Mouse (Mus musculus) MEL (cell line): ENCODE data around the gene Best1. TPM values are rescaled to one million over a fixed set of nuclear protein-coding genes. Genes with fewer than 3 reads are reported as not detected.
A peak's percentile ranks its signal among the peaks of the same experiment; 100 is the strongest.

Source experiments
- DNase-seq: peaks from one replicate; pipeline ENCODE4 v3.0.0; 2011; ENCODE audit warnings: low read depth, low spot score
- H3K27ac ChIP-seq: 2 replicates; pipeline ENCODE4 v1.5.1; 2012; ENCODE audit warnings: low read depth, mild to moderate bottlenecking, control low read depth, low read length, moderate library complexity; ENCODE audit not compliant: control insufficient read depth
- H3K27me3 ChIP-seq, 2 experiments: fragments of 150-350 bp in 1 of 2; sonication (generic) in 1 of 2; 2 replicates each; pipeline ENCODE4 v1.6.1; 2012; ENCODE audit warnings: low read length in 2 of 2, mild to moderate bottlenecking in 2 of 2, improper control_type of control experiment in 1 of 2, moderate library complexity in 1 of 2; ENCODE audit not compliant: insufficient read depth in 2 of 2, control insufficient read depth in 1 of 2
- H3K36me3 ChIP-seq, 2 experiments: 2 replicates each; pipeline ENCODE4 v1.6.1; 2012 to 2014; ENCODE audit warnings: low read length in 2 of 2, improper control_type of control experiment in 1 of 2, inconsistent platforms in 1 of 2, mild to moderate bottlenecking in 1 of 2; ENCODE audit not compliant: insufficient read depth in 2 of 2, control insufficient read depth in 1 of 2
- H3K4me1 ChIP-seq, 2 experiments: fragments of 150-350 bp in 1 of 2; sonication (generic) in 1 of 2; 2 replicates each; pipeline ENCODE4 v1.6.1; 2012; ENCODE audit warnings: low read length in 2 of 2, improper control_type of control experiment in 1 of 2, mild to moderate bottlenecking in 1 of 2; ENCODE audit not compliant: insufficient read depth in 2 of 2, control insufficient read depth in 1 of 2
- H3K4me3 ChIP-seq, 2 experiments: fragments of 150-350 bp in 1 of 2; sonication (generic) in 1 of 2; 2 replicates each; pipeline ENCODE4 v1.5.1; 2012; ENCODE audit warnings: low read depth in 2 of 2, low read length in 2 of 2, mild to moderate bottlenecking in 2 of 2, moderate library complexity in 2 of 2, control low read depth in 1 of 2, improper control_type of control experiment in 1 of 2; ENCODE audit not compliant: control insufficient read depth in 1 of 2, insufficient read depth in 1 of 2
- H3K79me2 ChIP-seq: 2 replicates; pipeline ENCODE4 v1.6.1; 2012; ENCODE audit warnings: mild to moderate bottlenecking, low read length, moderate library complexity; ENCODE audit not compliant: control insufficient read depth, poor library complexity, insufficient read depth
- H3K9ac ChIP-seq: 2 replicates; pipeline ENCODE4 v1.6.1; 2012; ENCODE audit warnings: low read depth, mild to moderate bottlenecking, control low read depth, low read length, moderate library complexity; ENCODE audit not compliant: control insufficient read depth, poor library complexity, severe bottlenecking
- H3K9me3 ChIP-seq: fragments of 150-350 bp; sonication (generic); replicated peaks from 2 replicates; pipeline ENCODE4 v1.6.1; 2012; ENCODE audit warnings: mild to moderate bottlenecking, low read length, improper control_type of control experiment, moderate library complexity; ENCODE audit not compliant: insufficient read depth
- BHLHE40 ChIP-seq: IDR thresholded peaks from 2 replicates; pipeline ENCODE4 v1.6.1; 2012; ENCODE audit warnings: low read depth, mild to moderate bottlenecking, inconsistent platforms, low read length, improper control_type of control experiment, borderline replicate concordance
- CHD1 ChIP-seq: IDR thresholded peaks from 2 replicates; pipeline ENCODE4 v1.6.1; 2012; ENCODE audit warnings: low read depth, mild to moderate bottlenecking, inconsistent platforms, low read length, improper control_type of control experiment
- CHD2 ChIP-seq: IDR thresholded peaks from 2 replicates; pipeline ENCODE4 v1.6.1; 2011; ENCODE audit warnings: low read length, improper control_type of control experiment
- CTCF ChIP-seq, 3 experiments: IDR thresholded peaks in 2 of 3; conservative IDR thresholded peaks in 1 of 3; 2 replicates each; pipeline ENCODE4 v1.5.1; 2011 to 2012; ENCODE audit warnings: low read length in 3 of 3, low read depth in 2 of 3, mild to moderate bottlenecking in 2 of 3, improper control_type of control experiment in 1 of 3, inconsistent platforms in 1 of 3, mixed read lengths in 1 of 3, moderate library complexity in 1 of 3; ENCODE audit not compliant: control insufficient read depth in 1 of 3, insufficient read depth in 1 of 3, poor library complexity in 1 of 3, severe bottlenecking in 1 of 3
- E2F4 ChIP-seq: IDR thresholded peaks from 2 replicates; pipeline ENCODE4 v1.6.1; 2011; ENCODE audit warnings: low read depth, low read length, improper control_type of control experiment, borderline replicate concordance
- EP300 ChIP-seq, 2 experiments: IDR thresholded peaks; 2 replicates each; pipeline ENCODE4 v1.6.1; 2011; ENCODE audit warnings: improper control_type of control experiment in 2 of 2, low read length in 2 of 2, low read depth in 1 of 2, mild to moderate bottlenecking in 1 of 2
- ETS1 ChIP-seq: IDR thresholded peaks from 2 replicates; pipeline ENCODE4 v1.6.1; 2012; ENCODE audit warnings: low read depth, mild to moderate bottlenecking, inconsistent platforms, low read length, improper control_type of control experiment, moderate library complexity
- GABPA ChIP-seq: IDR thresholded peaks from 2 replicates; pipeline ENCODE4 v1.6.1; 2012; ENCODE audit warnings: low read depth, mild to moderate bottlenecking, inconsistent platforms, low read length, improper control_type of control experiment, moderate library complexity
- GATA1 ChIP-seq: IDR thresholded peaks from 2 replicates; pipeline ENCODE4 v1.6.1; 2011; ENCODE audit warnings: low read depth, low read length, improper control_type of control experiment
- MAX ChIP-seq: IDR thresholded peaks from 2 replicates; pipeline ENCODE4 v1.6.1; 2011; ENCODE audit warnings: low read length, improper control_type of control experiment
- MAZ ChIP-seq: IDR thresholded peaks from 2 replicates; pipeline ENCODE4 v1.6.1; 2012; ENCODE audit warnings: low read depth, mild to moderate bottlenecking, inconsistent platforms, low read length, improper control_type of control experiment
- MYB ChIP-seq: IDR thresholded peaks from 2 replicates; pipeline ENCODE4 v1.6.1; 2011; ENCODE audit warnings: mild to moderate bottlenecking, low read depth, low read length, improper control_type of control experiment
- NRF1 ChIP-seq: IDR thresholded peaks from 2 replicates; pipeline ENCODE4 v1.6.1; 2014; ENCODE audit warnings: low read depth, mild to moderate bottlenecking, inconsistent platforms, low read length, improper control_type of control experiment, moderate library complexity; ENCODE audit not compliant: poor library complexity, insufficient read depth, severe bottlenecking
- POLR2AphosphoS5 ChIP-seq: IDR thresholded peaks from 2 replicates; pipeline ENCODE4 v1.6.1; 2012; ENCODE audit warnings: low read depth, borderline replicate concordance, mild to moderate bottlenecking, inconsistent platforms, low read length, moderate library complexity, mixed read lengths
- RCOR1 ChIP-seq: IDR thresholded peaks from 2 replicates; pipeline ENCODE4 v1.6.1; 2012; ENCODE audit warnings: low read depth, mild to moderate bottlenecking, inconsistent platforms, low read length, improper control_type of control experiment
- SIN3A ChIP-seq: IDR thresholded peaks from 2 replicates; pipeline ENCODE4 v1.6.1; 2012; ENCODE audit warnings: low read length, improper control_type of control experiment, inconsistent platforms
- TAL1 ChIP-seq: IDR thresholded peaks from 2 replicates; pipeline ENCODE4 v1.6.1; 2012; ENCODE audit warnings: mild to moderate bottlenecking, inconsistent platforms, low read length, moderate library complexity, mixed read lengths
- TBP ChIP-seq: IDR thresholded peaks from 2 replicates; pipeline ENCODE4 v1.8.0; 2011; ENCODE audit warnings: low read depth, low read length, improper control_type of control experiment
- TCF12 ChIP-seq: IDR thresholded peaks from 2 replicates; pipeline ENCODE4 v1.6.1; 2014; ENCODE audit warnings: low read depth, mild to moderate bottlenecking, inconsistent platforms, low read length, improper control_type of control experiment, moderate library complexity
- UBTF ChIP-seq: IDR thresholded peaks from 2 replicates; pipeline ENCODE4 v1.6.1; 2012; ENCODE audit warnings: low read depth, mild to moderate bottlenecking, inconsistent platforms, low read length, improper control_type of control experiment, moderate library complexity, borderline replicate concordance; ENCODE audit not compliant: insufficient read depth
- ZC3H11A ChIP-seq: IDR thresholded peaks from 2 replicates; pipeline ENCODE4 v1.6.1; 2012; ENCODE audit warnings: low read depth, mild to moderate bottlenecking, inconsistent platforms, low read length, improper control_type of control experiment
- polyA plus RNA-seq, 2 experiments: library from polyadenylated mRNA; stranded (reverse) in 1 of 2; unstranded in 1 of 2; fragments of >175 nt in 1 of 2; fragments of >200 nt in 1 of 2; gene quantifications; 2 replicates each; pipeline versions ENCODE4 v1.2.1 to v1.2.4; 2012; ENCODE audit warnings: low replicate concordance in 2 of 2, low read depth in 1 of 2; ENCODE audit not compliant: insufficient read length in 2 of 2, insufficient read depth in 1 of 2, missing spikeins in 1 of 2
- total RNA-seq: library from RNA; depleted of rRNA; stranded (reverse); fragments of 300-350 nt; gene quantifications from 2 replicates; pipeline ENCODE4 v1.2.3, GENCODE M21; 2012

The Best1 gene
- total and polyA plus RNA-seq, 3 experiments: 0.08 TPM; not detected in 2

GRCm38 (mm10) chr19:10014824-10015223 is 13.4 kb upstream of the Best1 start:
- H3K4me1 ChIP-seq: peaks cover 2 to 34% of the 10 kb centered on the region in 2 experiments; a peak in 3 of 4 replicates
- H3K4me3 ChIP-seq: no peak overlapping the region
- H3K9me3 ChIP-seq: no peaks in the 10 kb centered on the region
- peak overlapping the region; percentile 36 for H3K27ac ChIP-seq
- TF ChIP-seq TCF12 (peak; percentile 83), POLR2AphosphoS5 (no peak), ETS1 (peak; percentile 28; the same call in 1 of the 2 replicates), GATA1 (peak; percentile 71), EP300 (IDR thresholded peaks at IDR 0.05; ENCODE audit: low read depth in 1 of 2, low read length in 2 of 2) (peak; percentile 77 to 84), TAL1 (peak; percentile 85), BHLHE40 (no peak), RCOR1 (peak; percentile 38; the same call in 1 of the 2 replicates), SIN3A (peak; percentile 42; the same call in 1 of the 2 replicates), MAZ (0 out of 2 replicates have a peak, but pooled peaks have one; percentile 48), ZC3H11A (no peak), MYB (no peak), TBP (no peak), UBTF (no peak)
- TF ChIP-seq, all 39 proteins: peak for 8
- DNase-seq: peak; percentile 81
- peaks cover 0 to 18% of the 10 kb centered on the region in 2 experiments; a peak in 2 of 4 replicates for H3K36me3 ChIP-seq
- H3K79me2 ChIP-seq: no peaks in the 10 kb centered on the region
- H3K27me3 ChIP-seq: no peaks in the 10 kb centered on the region; a peak in 1 of 4 replicates
- H3K9ac ChIP-seq: peak overlapping the region; percentile 2; the same call in 1 of the 2 replicates

- Histone ChIP-seq H3K9ac (no peak overlapping the region), H3K79me2 (no peaks in the 10 kb centered on the region), H3K27me3 (no peaks in the 10 kb centered on the region), H3K36me3 (peaks cover 0 to 18% of the 10 kb centered on the region in 2 experiments; a peak in 2 of 4 replicates), H3K27ac (no peak overlapping the region), H3K4me3 (no peak overlapping the region), H3K9me3 (no peaks in the 10 kb centered on the region), H3K4me1 (peaks cover 2 to 34% of the 10 kb centered on the region in 2 experiments; a peak in 3 of 4 replicates)
- no peak for DNase-seq
- TF ChIP-seq CHD1 (no peak), CTCF (IDR thresholded peaks at IDR 0.05 in 2 of 3, conservative IDR thresholded peaks at IDR 0.05 in 1 of 3; ENCODE audit: control insufficient read depth in 1 of 3, insufficient read depth in 1 of 3, low read depth in 2 of 3, low read length in 3 of 3, poor library complexity in 1 of 3, severe bottlenecking in 1 of 3) (no peak), NRF1 (no peak), CHD2 (no peak), MAX (no peak), MAZ (no peak), EP300 (IDR thresholded peaks at IDR 0.05; ENCODE audit: low read depth in 1 of 2, low read length in 2 of 2) (no peak), E2F4 (no peak), TCF12 (no peak), BHLHE40 (no peak), MYB (no peak), GABPA (no peak)
Observed at GRCm38 (mm10) chr19:10013913-10014312, 12.5 kb upstream of the Best1 start.
